Mouse (Mus musculus) C2C12 (cell line): ENCODE measurements around the gene Clybl. TPM values are rescaled to one million over a fixed set of nuclear protein-coding genes. Genes with fewer than 3 reads are reported as not detected.

Experiments
- H3K27me3 ChIP-seq: one replicate; pipeline ENCODE4 v1.6.1; 2011; ENCODE audit not compliant: control insufficient read depth, insufficient read depth, insufficient read length
- H3K36me3 ChIP-seq: one replicate; pipeline ENCODE4 v1.6.1; 2011; ENCODE audit not compliant: control insufficient read depth, insufficient read depth
- H3K4me3 ChIP-seq: one replicate; pipeline ENCODE4 v1.5.1; 2011; ENCODE audit warnings: mild to moderate bottlenecking, control low read depth; ENCODE audit not compliant: poor library complexity, insufficient read depth, severe bottlenecking
- H3K79me2 ChIP-seq: one replicate; pipeline ENCODE4 v1.6.1; 2011; ENCODE audit not compliant: control insufficient read depth, insufficient read depth
- H3K79me3 ChIP-seq: one replicate; pipeline ENCODE4 v1.6.1; 2011; ENCODE audit warnings: low read depth, control low read depth
- H3ac ChIP-seq: one replicate; pipeline ENCODE3; 2011; ENCODE audit warnings: low read depth; ENCODE audit not compliant: control insufficient read depth, insufficient read length
- CEBPB ChIP-seq: IDR thresholded peaks from one replicate; pipeline ENCODE4 v1.6.1; 2011; ENCODE audit warnings: low read depth, mild to moderate bottlenecking, control low read depth, moderate library complexity
- CTCF ChIP-seq: IDR thresholded peaks from one replicate; pipeline ENCODE4 v1.5.1; 2011; ENCODE audit not compliant: control insufficient read depth, insufficient read depth, insufficient read length
- FOSL1 ChIP-seq: IDR thresholded peaks from one replicate; pipeline ENCODE4 v1.8.0; 2011; ENCODE audit warnings: mild to moderate bottlenecking, low read length; ENCODE audit not compliant: poor library complexity, insufficient read depth, severe bottlenecking
- MAX ChIP-seq: IDR thresholded peaks from one replicate; pipeline ENCODE4 v1.6.1; 2011; ENCODE audit warnings: mild to moderate bottlenecking, control low read depth
- MYOD1 ChIP-seq: IDR thresholded peaks from one replicate; pipeline ENCODE4 v1.6.1; 2011; ENCODE audit warnings: low read depth; ENCODE audit not compliant: control insufficient read depth, insufficient read length
- MYOG ChIP-seq: IDR thresholded peaks from one replicate; pipeline ENCODE4 v1.6.1; 2011; ENCODE audit not compliant: control insufficient read depth, insufficient read length; ENCODE audit errors: extremely low read depth
- USF1 ChIP-seq: IDR thresholded peaks from one replicate; pipeline ENCODE4 v1.6.1; 2011; ENCODE audit warnings: low read depth, mild to moderate bottlenecking, control low read depth, moderate library complexity
- polyA plus RNA-seq: library from polyadenylated mRNA; unstranded; fragments of >200 nt; fragmentation: generic; extraction: Trizol; gene quantifications from one replicate; pipeline ENCODE4 v1.2.1, GENCODE M21; 2012; ENCODE audit warnings: missing spikeins

The Clybl gene
- polyA plus RNA-seq, 1 experiment: 5.2 TPM

DNA sequence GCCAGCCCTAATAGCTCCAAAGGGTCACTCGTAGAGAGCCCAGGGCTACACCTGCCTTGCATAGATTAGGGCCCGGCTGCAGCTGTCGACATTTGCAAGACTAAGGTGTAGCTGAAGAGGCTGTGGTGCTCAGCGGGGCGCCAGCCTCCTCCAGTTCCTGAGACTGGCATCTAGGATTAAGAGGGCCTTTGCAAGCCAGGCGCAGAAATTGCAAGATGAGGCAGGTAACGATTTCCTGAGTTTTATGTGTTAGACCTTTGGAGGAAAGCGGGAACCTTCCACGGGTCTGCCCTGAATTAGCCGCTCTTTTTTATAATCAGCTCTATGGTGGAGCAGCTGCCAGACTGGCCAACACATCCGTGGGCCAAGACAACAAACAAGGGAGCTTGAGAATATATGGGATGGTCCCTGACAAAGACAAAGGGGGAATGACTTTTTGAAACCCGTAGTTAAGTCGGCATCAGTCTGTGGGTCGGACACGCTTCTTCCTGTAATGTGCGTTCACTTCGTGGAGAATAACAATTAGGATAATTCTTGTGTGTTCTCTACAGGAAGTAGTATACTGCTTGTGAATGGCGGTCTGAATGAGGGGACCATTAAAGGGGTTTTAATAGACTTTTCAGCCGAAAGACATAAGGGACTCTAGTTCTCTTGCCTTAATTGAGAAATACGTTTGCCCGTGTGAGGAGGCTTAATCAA, 74.2 kb downstream of the Clybl start:
- Histone ChIP-seq H3K4me3 (no peak overlapping the region), H3K79me3 (no peaks in the 10 kb centered on the region), H3K79me2 (no peaks in the 10 kb centered on the region), H3K36me3 (no peaks in the 10 kb centered on the region), H3ac (no peak overlapping the region), H3K27me3 (no peaks in the 10 kb centered on the region)
- TF ChIP-seq CEBPB (no peak), CTCF (no peak), FOSL1 (no peak), USF1 (no peak), MYOD1 (no peak), MYOG (no peak), MAX (no peak)

GRCm38 (mm10) chr14:122256261-122256634, 74.7 kb downstream of the Clybl start:
- H3K27me3 ChIP-seq: no peaks in the 10 kb centered on the region
- H3ac ChIP-seq: no peak overlapping the region

GRCm38 (mm10) chr14:122258297-122258696, 76.8 kb downstream of the Clybl start:
- no peaks in the 10 kb centered on the region for H3K79me2 ChIP-seq
- no peaks in the 10 kb centered on the region for H3K79me3 ChIP-seq
- TF ChIP-seq MYOD1 (no peak), FOSL1 (no peak), MAX (no peak), USF1 (no peak), CEBPB (no peak), CTCF (no peak), MYOG (no peak)
- H3ac ChIP-seq: no peak overlapping the region
- H3K27me3 ChIP-seq: no peaks in the 10 kb centered on the region
- H3K4me3 ChIP-seq: no peak overlapping the region
- no peaks in the 10 kb centered on the region for H3K36me3 ChIP-seq

More at GRCm38 (mm10) chr14:122256261-122256634, 74.7 kb downstream of the Clybl start:
- no peaks in the 10 kb centered on the region for H3K79me2 ChIP-seq
- no peaks in the 10 kb centered on the region for H3K79me3 ChIP-seq
- no peaks in the 10 kb centered on the region for H3K36me3 ChIP-seq
- no peak for TF ChIP-seq USF1
- TF ChIP-seq CTCF: no peak
- TF ChIP-seq FOSL1: no peak
- no peak for TF ChIP-seq MYOG
- no peak overlapping the region for H3K4me3 ChIP-seq

DNA sequence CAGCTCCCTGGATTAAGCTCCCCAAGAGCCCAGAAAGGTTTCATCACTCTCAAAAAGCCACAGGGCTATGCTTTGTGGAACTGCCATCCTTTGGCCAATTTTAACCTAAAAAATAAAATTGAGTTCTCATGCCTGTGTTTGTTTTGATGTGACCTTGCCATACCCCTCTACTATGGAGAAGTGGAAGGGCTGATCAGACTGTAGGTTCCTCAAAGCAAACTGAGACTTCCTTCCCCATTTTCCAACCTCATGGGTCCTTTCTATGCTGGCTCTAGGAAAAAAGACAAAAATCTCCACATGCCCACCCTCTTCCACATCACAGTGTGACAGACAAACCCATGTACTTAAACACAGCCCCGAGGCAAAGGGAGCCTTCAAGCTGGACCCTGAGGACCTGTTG, 79.7 kb downstream of the Clybl start:
- H3K79me3 ChIP-seq: no peaks in the 10 kb centered on the region
- no peaks in the 10 kb centered on the region for H3K36me3 ChIP-seq
- H3K27me3 ChIP-seq: no peaks in the 10 kb centered on the region
- no peak for TF ChIP-seq MYOD1
- TF ChIP-seq CTCF: no peak
- no peak for TF ChIP-seq FOSL1
- TF ChIP-seq MAX: no peak
- no peak for TF ChIP-seq USF1
- TF ChIP-seq CEBPB: no peak
- no peaks in the 10 kb centered on the region for H3K79me2 ChIP-seq
- no peak overlapping the region for H3K4me3 ChIP-seq
- no peak overlapping the region for H3ac ChIP-seq

DNA sequence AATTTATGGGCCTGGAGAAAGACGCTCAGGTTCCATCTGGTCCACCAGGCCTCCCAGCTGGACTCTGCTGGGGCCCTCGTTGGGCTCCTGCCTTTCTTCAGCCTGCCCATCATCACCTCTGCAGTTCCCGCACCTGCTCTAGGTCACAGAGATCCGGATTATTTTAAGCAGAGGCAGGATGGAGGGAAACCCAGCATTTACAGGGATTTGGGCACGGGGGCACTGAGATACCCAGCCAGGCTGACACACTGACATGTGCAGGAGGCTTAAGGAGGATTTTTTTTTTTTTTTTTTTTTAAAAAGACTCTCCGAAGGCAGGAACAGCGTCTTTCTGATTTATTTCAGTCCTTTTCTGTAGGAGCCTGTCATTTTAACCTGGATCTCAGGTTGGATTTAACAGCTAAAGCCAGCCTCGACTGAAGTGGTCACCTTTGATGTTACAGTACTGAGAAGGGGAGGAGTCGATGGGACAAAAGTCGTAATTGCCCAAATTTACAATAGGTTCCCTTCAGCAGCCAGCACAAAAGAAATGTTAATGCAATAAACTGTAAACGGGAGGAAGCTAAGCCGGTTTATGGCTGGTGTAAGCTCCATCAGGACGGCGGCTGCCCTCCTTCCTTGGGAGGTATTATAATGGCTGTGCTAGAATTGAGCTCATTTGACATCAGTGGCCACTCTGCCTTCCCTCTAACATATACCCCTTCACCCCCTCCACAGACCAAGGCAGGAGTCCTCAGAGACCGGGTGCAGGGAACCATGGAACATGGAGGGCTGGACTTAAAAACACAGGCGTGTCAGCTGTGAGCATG, 81.6 kb downstream of the Clybl start:
- TF ChIP-seq CEBPB: no peak
- no peak for TF ChIP-seq MYOG
- no peak for TF ChIP-seq FOSL1
- TF ChIP-seq CTCF: no peak
- H3K79me2 ChIP-seq: no peaks in the 10 kb centered on the region
- no peak overlapping the region for H3K4me3 ChIP-seq
- H3ac ChIP-seq: no peak overlapping the region
- H3K36me3 ChIP-seq: no peaks in the 10 kb centered on the region
- H3K27me3 ChIP-seq: no peaks in the 10 kb centered on the region
- no peaks in the 10 kb centered on the region for H3K79me3 ChIP-seq
